Mouse (Mus musculus) spleen, adult 2 months (tissue): ENCODE measurements around the gene Lpar5. TPM values are rescaled to one million over a fixed set of nuclear protein-coding genes. Genes with fewer than 3 reads are reported as not detected.

Experiments used
- DNase-seq, 2 experiments: peaks; one replicate each; pipeline versions ENCODE4 v3.0.0 to v3.0.0-alpha.2; 2012 to 2021; ENCODE audit warnings: low spot score in 2 of 2, low read depth in 1 of 2
- H3K27ac ChIP-seq: fragments of 200-500 bp; 2 replicates; pipeline ENCODE4 v1.5.1; 2012; ENCODE audit warnings: low read length, inconsistent platforms; ENCODE audit not compliant: insufficient read depth
- H3K27me3 ChIP-seq: fragments of 200-500 bp; 2 replicates; pipeline ENCODE4 v1.6.1; 2012; ENCODE audit warnings: mild to moderate bottlenecking, moderate library complexity, low read length, inconsistent platforms; ENCODE audit not compliant: control insufficient read depth, insufficient read depth
- H3K36me3 ChIP-seq: fragments of 200-500 bp; 2 replicates; pipeline ENCODE4 v1.6.1; 2012; ENCODE audit warnings: mild to moderate bottlenecking, low read length, inconsistent platforms; ENCODE audit not compliant: control insufficient read depth, insufficient read depth
- H3K4me1 ChIP-seq: fragments of 200-500 bp; 2 replicates; pipeline ENCODE4 v1.6.1; 2011; ENCODE audit warnings: inconsistent platforms; ENCODE audit not compliant: control insufficient read depth, insufficient read depth, insufficient read length
- H3K4me3 ChIP-seq: fragments of 200-500 bp; 2 replicates; pipeline ENCODE4 v1.5.1; 2011; ENCODE audit warnings: mild to moderate bottlenecking, inconsistent platforms; ENCODE audit not compliant: insufficient read depth, insufficient read length; ENCODE audit errors: extremely low read depth
- CTCF ChIP-seq: fragments of 200-500 bp; IDR thresholded peaks from 2 replicates; pipeline ENCODE4 v1.5.1; 2011; ENCODE audit warnings: mild to moderate bottlenecking, inconsistent platforms; ENCODE audit not compliant: insufficient read depth, insufficient read length, insufficient replicate concordance; ENCODE audit errors: extremely low read depth
- POLR2A ChIP-seq: fragments of 200-500 bp; IDR thresholded peaks from 2 replicates; pipeline ENCODE4 v1.6.1; 2011; ENCODE audit warnings: low read depth, low read length, inconsistent platforms
- WGBS: fragments of 180-500 bp; shearing (Covaris S2); methylation state at CpG from one replicate; pipeline ENCODE4 v1.1.7; 2018; 5-methylcytosine and 5-hydroxymethylcytosine counted together
- polyA plus RNA-seq: library from polyadenylated mRNA; depleted of rRNA; stranded (reverse); fragments of >200 nt; gene quantifications from 2 replicates; pipeline ENCODE4 v1.2.3, GENCODE M21; 2012

Gene Lpar5
- polyA plus RNA-seq, 1 experiment, result 62.1 TPM

DNA sequence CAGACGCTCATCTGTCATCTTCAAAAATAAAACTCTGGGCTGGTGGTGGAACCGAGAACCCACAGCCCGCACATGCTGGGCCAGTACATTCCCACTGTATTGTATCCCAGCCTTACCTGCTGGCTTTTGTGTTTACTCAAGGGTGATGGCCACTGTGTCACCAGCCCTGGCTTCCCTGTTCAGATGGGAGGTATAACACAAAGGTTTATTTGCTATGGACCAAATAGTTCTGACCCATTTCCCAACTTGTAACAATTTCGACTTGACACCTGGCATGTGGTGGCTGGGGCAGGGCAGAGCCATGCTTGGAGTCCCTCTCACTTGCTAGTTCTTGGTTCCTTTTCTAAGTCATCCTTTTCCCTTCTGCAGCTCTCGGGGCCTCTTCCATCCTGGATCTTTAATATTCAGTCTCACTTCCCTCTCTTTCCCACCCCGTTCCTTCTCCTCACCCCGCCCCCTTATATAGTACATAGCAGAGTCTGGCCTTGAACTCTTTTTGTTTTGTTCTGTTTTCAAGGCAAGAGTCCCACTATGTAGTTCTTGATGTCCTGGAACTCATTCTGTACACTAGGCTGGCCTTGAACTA, 15.2 kb downstream of the Lpar5 start:
- WGBS, result 84% methylated on average over 7 of the region's 7 CpGs
- Histone ChIP-seq H3K4me1 (no peaks in the 10 kb centered on the region), H3K36me3 (peaks cover 17% of the 10 kb centered on the region), H3K4me3 (no peak overlapping the region), H3K27me3 (no peaks in the 10 kb centered on the region), H3K27ac (no peak overlapping the region)
- no peak for TF ChIP-seq CTCF
- TF ChIP-seq POLR2A, result no peak
- no peak for DNase-seq

DNA sequence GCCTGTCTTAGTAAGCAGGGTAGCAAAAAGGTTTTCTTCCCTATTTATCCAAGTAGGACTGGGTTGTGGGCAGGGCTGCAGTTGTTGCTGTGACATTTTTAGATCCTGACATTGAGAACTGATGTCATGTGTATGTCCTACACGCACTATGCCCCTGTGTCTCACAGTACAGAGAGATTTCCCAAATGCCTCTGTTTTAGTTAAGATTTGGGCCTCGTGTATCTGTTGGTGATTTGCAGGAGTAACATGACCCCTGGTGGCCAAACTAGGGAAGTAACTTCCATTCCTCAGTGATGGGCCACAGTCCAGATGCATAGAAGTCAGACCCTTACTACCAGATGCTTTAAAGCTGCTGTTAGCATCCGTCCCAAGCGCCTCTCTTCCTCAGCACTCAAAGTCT, 16.7 kb downstream of the Lpar5 start:
- peaks cover 1% of the 10 kb centered on the region; the same call in 1 of the 2 replicates for H3K4me1 ChIP-seq
- peaks cover 16% of the 10 kb centered on the region for H3K36me3 ChIP-seq
- TF ChIP-seq CTCF (peak; percentile 67; the same call in 1 of the 2 replicates), POLR2A (no peak)
- 22% methylated on average over 4 of the region's 4 CpGs for WGBS
- no peak overlapping the region for H3K27ac ChIP-seq
- DNase-seq, result peak in 1 of 2 experiments; percentile 64
- H3K27me3 ChIP-seq, result no peaks in the 10 kb centered on the region
- no peak overlapping the region for H3K4me3 ChIP-seq

DNA sequence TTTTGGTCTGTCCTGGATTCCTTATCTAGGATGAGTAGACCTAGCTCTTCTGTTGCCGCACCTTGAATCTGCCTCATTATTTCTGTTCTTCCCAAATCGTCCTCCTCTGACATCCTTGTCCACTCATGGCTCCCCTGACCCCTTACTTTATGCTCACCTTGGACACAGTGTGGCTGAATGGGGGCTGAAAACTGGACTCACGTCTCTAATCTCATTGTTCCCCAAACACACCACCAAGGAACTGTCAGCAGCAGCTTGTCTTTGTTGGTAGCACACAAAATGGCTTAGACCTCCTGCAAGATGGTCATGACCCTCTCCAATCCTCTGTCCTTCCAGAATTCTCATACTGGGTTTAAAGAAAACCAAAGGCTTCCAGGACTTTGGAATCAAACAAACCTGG, 20.2 kb downstream of the Lpar5 start:
- no peak for DNase-seq
- no peak overlapping the region for H3K27ac ChIP-seq
- H3K36me3 ChIP-seq, result no peaks in the 10 kb centered on the region
- H3K4me3 ChIP-seq, result no peak overlapping the region
- H3K27me3 ChIP-seq, result no peaks in the 10 kb centered on the region
- peaks cover 20% of the 10 kb centered on the region; the same call in 1 of the 2 replicates for H3K4me1 ChIP-seq
- no peak for TF ChIP-seq POLR2A
- WGBS, result 91% methylated on average over 3 of the region's 3 CpGs

DNA sequence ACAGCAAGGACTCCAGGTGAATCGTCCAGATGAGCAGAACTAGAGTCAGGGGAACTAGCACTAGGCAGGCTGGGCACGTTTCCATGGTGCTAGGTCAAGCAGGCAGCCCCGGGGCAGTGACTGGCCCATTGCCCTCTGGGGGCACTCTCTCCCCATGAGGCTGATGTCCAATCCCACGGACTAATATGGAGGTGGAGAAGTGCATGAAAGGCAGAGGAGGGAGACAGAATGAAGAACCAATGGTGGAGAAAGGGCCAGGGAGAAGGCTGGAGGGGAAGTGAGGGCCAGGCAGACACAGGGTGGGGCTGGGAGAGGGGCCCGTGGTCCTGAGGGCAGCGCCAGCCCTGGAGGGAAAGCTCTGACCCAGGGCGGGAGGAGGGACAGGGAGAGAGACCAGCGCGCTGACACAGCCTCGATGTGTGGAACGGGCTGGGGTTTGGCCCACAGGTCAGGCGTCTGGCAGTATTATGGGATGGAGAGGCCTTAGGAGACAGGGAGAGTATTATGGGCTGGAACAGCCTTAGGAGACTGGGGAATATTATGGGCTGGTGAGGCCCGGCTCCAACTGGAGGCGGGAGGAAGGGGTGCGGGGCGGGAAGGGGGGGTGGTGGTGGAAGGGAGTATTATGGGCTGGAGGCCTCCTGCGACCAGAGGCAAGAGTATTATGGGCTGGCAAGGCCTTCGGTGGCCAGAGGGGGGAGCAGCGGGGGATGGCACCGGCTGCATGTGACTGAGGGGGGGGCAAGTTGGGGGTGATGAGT, 21.0 kb downstream of the Lpar5 start:
- Histone ChIP-seq H3K4me1 (peaks cover 20% of the 10 kb centered on the region; the same call in 1 of the 2 replicates), H3K27me3 (no peaks in the 10 kb centered on the region), H3K27ac (peak overlapping the region; percentile 65), H3K4me3 (no peak overlapping the region), H3K36me3 (no peaks in the 10 kb centered on the region)
- TF ChIP-seq POLR2A (no peak), CTCF (no peak)
- no peak for DNase-seq
- 21% methylated on average over 20 of the region's 20 CpGs for whole genome bisulfite sequencing

DNA sequence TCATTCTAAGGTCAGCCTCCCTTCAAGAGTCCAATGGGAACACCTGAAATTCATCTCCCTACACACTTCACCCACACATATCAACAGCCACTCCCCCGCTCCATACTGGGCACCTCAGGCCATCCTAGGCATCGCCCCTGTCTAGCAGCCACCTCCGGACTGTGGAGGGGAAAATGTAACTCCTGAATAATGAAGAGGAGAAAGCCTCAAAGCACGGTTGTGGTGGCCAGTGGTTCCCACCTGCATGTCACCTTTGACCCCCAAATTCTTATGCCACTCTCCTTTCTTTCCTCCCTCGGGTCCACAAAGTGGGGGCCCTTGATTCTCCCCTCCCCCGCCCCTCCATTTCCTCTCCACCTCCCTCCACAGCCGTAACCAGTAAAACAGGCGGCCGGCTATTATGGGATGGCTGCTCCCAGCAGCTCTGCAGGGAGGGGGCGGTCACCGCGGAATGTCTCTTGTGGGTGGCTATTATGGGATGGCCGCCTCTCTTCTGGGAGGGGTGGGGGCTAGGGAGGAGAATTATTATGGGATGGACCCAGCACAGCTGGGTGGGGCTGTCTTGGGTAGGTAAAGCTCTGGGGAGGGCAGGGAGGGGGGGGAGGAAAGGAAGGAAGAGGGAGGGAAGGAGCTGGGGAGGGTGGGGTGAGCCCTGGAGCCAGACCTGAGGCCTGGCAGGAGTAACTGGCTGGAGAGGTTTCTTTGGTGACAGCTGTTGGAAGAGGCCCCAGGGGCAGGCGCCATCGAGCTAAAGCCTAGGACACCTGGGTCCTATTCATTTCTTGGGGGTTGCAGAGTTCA, 22.0 kb downstream of the Lpar5 start:
- Histone ChIP-seq H3K4me3 (no peak overlapping the region), H3K36me3 (no peaks in the 10 kb centered on the region), H3K27ac (peak overlapping the region; percentile 11; the same call in 1 of the 2 replicates), H3K27me3 (no peaks in the 10 kb centered on the region), H3K4me1 (peaks cover 20% of the 10 kb centered on the region; the same call in 1 of the 2 replicates)
- TF ChIP-seq POLR2A (no peak), CTCF (no peak)
- 10% methylated on average over 15 of the region's 15 CpGs for WGBS
- no peak for DNase-seq

DNA sequence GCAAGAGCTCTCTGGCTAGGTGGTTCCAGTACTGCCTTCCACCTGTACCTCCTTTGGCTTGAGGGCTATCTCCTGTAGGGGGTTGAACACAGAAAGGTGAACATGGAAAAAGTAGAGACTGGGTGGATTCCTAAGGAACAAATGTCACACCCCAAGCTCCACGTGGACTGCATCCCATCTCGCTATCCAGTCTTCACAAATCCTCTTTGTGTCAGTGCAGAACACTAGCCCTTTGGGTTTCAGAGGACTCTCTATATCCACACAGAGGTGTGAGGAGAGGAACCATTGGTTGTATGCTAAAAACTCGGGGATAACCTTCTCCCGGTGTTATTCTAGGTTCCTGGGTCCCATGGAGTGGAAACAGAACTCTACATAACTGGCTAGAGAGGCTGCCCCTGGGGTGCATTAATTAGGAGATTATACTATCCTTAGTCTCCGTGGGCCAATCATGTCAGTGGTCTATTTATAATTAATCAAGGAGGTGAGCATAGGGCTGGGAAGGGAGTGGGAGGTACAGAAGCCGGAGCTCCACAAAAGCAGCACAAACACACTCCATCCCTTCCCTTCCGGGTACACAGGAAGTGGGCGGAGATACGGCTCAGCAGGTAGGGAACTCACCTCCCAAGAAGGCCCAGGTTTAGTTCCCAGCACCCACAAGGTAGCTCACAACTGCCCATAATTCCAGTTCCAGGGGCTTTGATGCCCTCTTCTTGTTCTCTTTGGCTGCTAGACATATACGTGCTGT, 22.8 kb downstream of the Lpar5 start:
- Histone ChIP-seq H3K36me3 (no peaks in the 10 kb centered on the region), H3K4me3 (no peak overlapping the region), H3K4me1 (peaks cover 20% of the 10 kb centered on the region; the same call in 1 of the 2 replicates), H3K27me3 (no peaks in the 10 kb centered on the region), H3K27ac (no peak overlapping the region)
- DNase-seq, result no peak
- 63% methylated on average over 10 of the region's 10 CpGs for WGBS
- TF ChIP-seq CTCF (no peak), POLR2A (no peak)
